Mouse (Mus musculus) brain, embryonic 14.5 days (tissue): ENCODE results near the gene Adh7.

Experiments used
- CTCF ChIP-seq: fragments of 200-500 bp; IDR thresholded peaks from 2 replicates; pipeline ENCODE4 v1.5.1; 2012; ENCODE audit warnings: inconsistent platforms, mild to moderate bottlenecking, moderate library complexity, borderline replicate concordance; ENCODE audit not compliant: insufficient read depth, insufficient read length; ENCODE audit errors: extremely low read depth
- POLR2A ChIP-seq: fragments of 200-500 bp; IDR thresholded peaks from 2 replicates; pipeline ENCODE4 v1.6.1; 2012; ENCODE audit warnings: mild to moderate bottlenecking, inconsistent platforms, borderline replicate concordance; ENCODE audit not compliant: poor library complexity, insufficient read depth, insufficient read length, severe bottlenecking; ENCODE audit errors: extremely low read depth

GRCm38 (mm10) chr3:138247241-138247640 lies 29.7 kb downstream of the Adh7 start:
- no peak for TF ChIP-seq CTCF
- TF ChIP-seq POLR2A: no peak
